ENCODE assay signal across 11 mouse cellular contexts in genomic region chr2:101705941-101706485, GRCm38 (mm10). TPM values are rescaled to one million over a fixed set of nuclear protein-coding genes. Genes with fewer than 3 reads are reported as not detected.
DNase-seq lines count a peak whose midpoint lies in the region; ATAC-seq and TF ChIP-seq lines count a peak whose summit lies in the region.
"Had no signal": no experiment of that assay in that cellular context is flagged by ENCODE, and none has a peak within 500 bp of the region (broad histone marks: within the 10 kb centered on the region; RNA-seq: fewer than 3 reads in every experiment).

No protein-coding gene starts in this region.

- no peak overlapping the region for H3K4me3 ChIP-seq in lung, embryonic 14.5 days (ENCODE audit: low read depth, low read length)
- no peak overlapping the region for H3K4me3 ChIP-seq in ES-E14 (ENCODE audit: insufficient read depth in 1 of 2, low read depth in 1 of 2, low read length in 2 of 2, poor library complexity in 1 of 2, severe bottlenecking in 1 of 2)
- no peak overlapping the region for H3K4me3 ChIP-seq in limb, embryonic 14.5 days (replicated peaks; ENCODE audit: low read length)
- H3K4me3 ChIP-seq: limb, embryonic 12.5 days had no signal

- H3K27me3 ChIP-seq in lung, embryonic 14.5 days (ENCODE audit: insufficient read depth, low read length): no peaks in the 10 kb centered on the region
- no peaks in the 10 kb centered on the region for H3K27me3 ChIP-seq in limb, embryonic 14.5 days (ENCODE audit: control insufficient read depth, insufficient read depth, low read length)
- H3K27me3 ChIP-seq: limb, embryonic 12.5 days had no signal

- H3K4me2 ChIP-seq in lung, embryonic 14.5 days: no peak overlapping the region
- H3K4me2 ChIP-seq in limb, embryonic 14.5 days (replicated peaks; ENCODE audit: low read depth, low read length, severe bottlenecking): no peak overlapping the region
- H3K4me2 ChIP-seq: limb, embryonic 12.5 days had no signal

- DNase-seq in heart, postnatal 10 days: peak; percentile 17 to 52
- DNase-seq in heart, adult 9 months (ENCODE audit: low spot score in 2 of 2): no peak
- peak; percentile 73 for DNase-seq in lung, embryonic 14.5 days
- DNase-seq in lung, postnatal 4 days: no peak
- DNase-seq in ES-E14 (ENCODE audit: low read depth, low spot score): no peak
- peak; percentile 44 for DNase-seq in limb, embryonic 14.5 days (ENCODE audit: low spot score)
- DNase-seq in urinary bladder, postnatal 36 days (ENCODE audit: low spot score in 2 of 2): no peak
- DNase-seq: kidney, adult 8-10 months; thymus, adult 2 months had no signal

- ATAC-seq in lung, embryonic 14.5 days (ENCODE audit: insufficient read depth): no peak
- 0 out of 2 replicates have a peak, but pooled peaks have one; percentile 23 for ATAC-seq in limb, embryonic 14.5 days (ENCODE audit: low FRiP score, low read depth)
- ATAC-seq in inflammation-experienced regulatory T-cells, adult 6 months: no peak

- H3K9ac ChIP-seq in lung, embryonic 14.5 days: no peak overlapping the region
- no peak overlapping the region for H3K9ac ChIP-seq in ES-E14 (ENCODE audit: insufficient read depth, low read depth, low read length, poor library complexity, severe bottlenecking)
- no peak overlapping the region for H3K9ac ChIP-seq in limb, embryonic 14.5 days (ENCODE audit: low read depth, low read length, severe bottlenecking)
- H3K9ac ChIP-seq: limb, embryonic 12.5 days had no signal

- H3K27ac ChIP-seq in lung, embryonic 14.5 days (ENCODE audit: low read depth): no peak overlapping the region
- H3K27ac ChIP-seq in ES-E14 (ENCODE audit: insufficient read depth, low read depth, low read length, poor library complexity, severe bottlenecking): no peak overlapping the region
- no peak overlapping the region for H3K27ac ChIP-seq in limb, embryonic 14.5 days (replicated peaks; ENCODE audit: low read depth, low read length)
- H3K27ac ChIP-seq: limb, embryonic 12.5 days had no signal

- 35% methylated on average over 5 of the region's 5 CpGs for WGBS in lung, embryonic 14.5 days
- 26% methylated on average over 5 of the region's 5 CpGs for WGBS in limb, embryonic 14.5 days

- H3K36me3 ChIP-seq in lung, embryonic 14.5 days (ENCODE audit: insufficient read depth): no peaks in the 10 kb centered on the region
- peaks cover under 1% of the 10 kb centered on the region; the same call in 1 of the 2 replicates for H3K36me3 ChIP-seq in ES-E14 (ENCODE audit: control insufficient read depth, insufficient read depth, low read length, poor library complexity, severe bottlenecking)
- H3K36me3 ChIP-seq in limb, embryonic 14.5 days (ENCODE audit: control insufficient read depth, insufficient read depth, low read length): no peaks in the 10 kb centered on the region

- TF ChIP-seq CTCF in lung, embryonic 14.5 days (IDR thresholded peaks at IDR 0.05; ENCODE audit: low read depth): peak; percentile 59

- H3K4me1 ChIP-seq in lung, embryonic 14.5 days (ENCODE audit: insufficient read depth): no peaks in the 10 kb centered on the region
- no peaks in the 10 kb centered on the region; a peak in 1 of 4 replicates for H3K4me1 ChIP-seq in ES-E14 (ENCODE audit: control insufficient read depth in 2 of 2, insufficient read depth in 2 of 2, low read length in 2 of 2, poor library complexity in 1 of 2)
- 0 out of 2 replicates have a peak, but pooled peaks cover 5% of the 10 kb centered on the region for H3K4me1 ChIP-seq in limb, embryonic 14.5 days (ENCODE audit: control insufficient read depth, insufficient read depth, low read length)

- in situ Hi-C loops in ES-E14 (cut with MboI; ENCODE audit: low sequenced_read_pairs in 2 of 2, unreplicated experiment in 2 of 2): loop anchor here in 1 of 2 experiments (25.0 kb wide), 1 partner anchor 756 kb away; the partner anchor contains the start of gene Fjx1

- no peaks in the 10 kb centered on the region for H3K9me3 ChIP-seq in lung, embryonic 14.5 days (ENCODE audit: low read depth, low read length)
- H3K9me3 ChIP-seq in ES-E14 (ENCODE audit: control insufficient read depth, insufficient read depth, low read depth, low read length): no peaks in the 10 kb centered on the region
- H3K9me3 ChIP-seq in limb, embryonic 14.5 days (ENCODE audit: control insufficient read depth, low read length): no peaks in the 10 kb centered on the region
- H3K9me3 ChIP-seq: limb, embryonic 12.5 days had no signal

- intact Hi-C loops in heart, postnatal 10 days (cut with DNase I): loop anchor here (2.0 to 5.0 kb wide), 2 partner anchors 121 to 165 kb away; no protein-coding TSS in a partner anchor

- TF ChIP-seq POLR2A in limb, embryonic 14.5 days (IDR thresholded peaks at IDR 0.05; ENCODE audit: borderline replicate concordance, extremely low read depth, insufficient read depth, insufficient read length): no peak

TF ChIP-seq in ES-E14, 5 proteins besides CTCF, POLR2A, EP300 and RAD21:
- no peak for TF ChIP-seq CHD2 (IDR thresholded peaks at IDR 0.05; ENCODE audit: low read depth, low read length)
- TF ChIP-seq ZNF384 (IDR thresholded peaks at IDR 0.05; ENCODE audit: low read depth, low read length): peak; percentile 97

RNA-seq across cellular contexts. Expression of gene Traf6, which starts 27.8 kb away (rescaled TPM):
- 10 to 100 TPM; 13.5 to 14.5 TPM for total RNA-seq in heart, postnatal 10 days (2021)
- polyA plus RNA-seq in lung, embryonic 14.5 days (2014; fragmentation: Nextera tagmentation; extraction: Ambion mirVana): 15.4 and 16.9 TPM in 2 replicates
- total RNA-seq in ES-E14 (2012; rRNA removed): 9.5 and 10.5 TPM in 2 replicates
- 13.2 and 14.6 TPM in 2 replicates for polyA plus RNA-seq in limb, embryonic 14.5 days (2012; rRNA removed)
- polyA plus RNA-seq in limb, embryonic 14.5 days (2014; fragmentation: Nextera tagmentation; extraction: Ambion mirVana): 12.8 and 13.8 TPM in 2 replicates
- polyA plus RNA-seq in inflammation-experienced regulatory T-cells, adult 6 months (2017; shearing (Covaris generic)): 10 to 100 TPM; 10.8 to 15.1 (median 14.4) TPM

RNA-seq across cellular contexts. Expression of gene B230118H07Rik, which starts 56.7 kb away (rescaled TPM):
- total RNA-seq in heart, postnatal 10 days (2021): 10 to 100 TPM; 54.1 to 59.9 TPM
- polyA plus RNA-seq in lung, embryonic 14.5 days (2014; fragmentation: Nextera tagmentation; extraction: Ambion mirVana): 52.4 and 53.9 TPM in 2 replicates
- 11.9 and 20.2 TPM in 2 replicates for total RNA-seq in ES-E14 (2012; rRNA removed)
- polyA plus RNA-seq in limb, embryonic 14.5 days (2012; rRNA removed): 14.4 and 22.2 TPM in 2 replicates
- 47.3 and 56.2 TPM in 2 replicates for polyA plus RNA-seq in limb, embryonic 14.5 days (2014; fragmentation: Nextera tagmentation; extraction: Ambion mirVana)
- polyA plus RNA-seq in inflammation-experienced regulatory T-cells, adult 6 months (2017; shearing (Covaris generic)): under 1 TPM in 2 of 3 experiments, not detected in 1; 0.59 to 0.79 TPM

RNA-seq across cellular contexts. Expression of gene Rag1, which starts 56.7 kb away (rescaled TPM):
- total RNA-seq in heart, postnatal 10 days (2021): 1 to 10 TPM in 1 of 2 experiments, under 1 TPM in 1; 0.94 to 2.4 TPM
- polyA plus RNA-seq in lung, embryonic 14.5 days (2014; fragmentation: Nextera tagmentation; extraction: Ambion mirVana): not detected in 2 replicates
- not detected in 2 replicates for total RNA-seq in ES-E14 (2012; rRNA removed)
- polyA plus RNA-seq in limb, embryonic 14.5 days (2012; rRNA removed): 0.14 and 0.20 TPM in 2 replicates
- 0.15 and 0.29 TPM in 2 replicates for polyA plus RNA-seq in limb, embryonic 14.5 days (2014; fragmentation: Nextera tagmentation; extraction: Ambion mirVana)
- not detected for polyA plus RNA-seq in inflammation-experienced regulatory T-cells, adult 6 months (2017; shearing (Covaris generic))

Comparison
In these comparisons a context has a peak if more than half of its experiments do, and no peak if none do; other contexts are left out.
1. DNase-seq: peak in heart, postnatal 10 days (2 of 2), lung, embryonic 14.5 days (single experiment) and limb, embryonic 14.5 days (single experiment); none in heart, adult 9 months (0 of 2), lung, postnatal 4 days (0 of 2), ES-E14 (single experiment) and urinary bladder, postnatal 36 days (0 of 2).
2. RNA of gene B230118H07Rik, which starts 56.7 kb away (polyA plus RNA-seq): 52.4 to 53.9 TPM in lung, embryonic 14.5 days and 14.4 to 56.2 TPM in limb, embryonic 14.5 days; 0.59 to 0.79 TPM in inflammation-experienced regulatory T-cells, adult 6 months; every median in the first group is over 4 times any median in the second.